Mouse (Mus musculus): ENCODE results near the gene Gipc1. TPM values are rescaled to one million over a fixed set of nuclear protein-coding genes. Genes with fewer than 3 reads are reported as not detected.

The Gipc1 gene
- polyA plus RNA-seq, 1 experiment: 12.2 TPM

DNA sequence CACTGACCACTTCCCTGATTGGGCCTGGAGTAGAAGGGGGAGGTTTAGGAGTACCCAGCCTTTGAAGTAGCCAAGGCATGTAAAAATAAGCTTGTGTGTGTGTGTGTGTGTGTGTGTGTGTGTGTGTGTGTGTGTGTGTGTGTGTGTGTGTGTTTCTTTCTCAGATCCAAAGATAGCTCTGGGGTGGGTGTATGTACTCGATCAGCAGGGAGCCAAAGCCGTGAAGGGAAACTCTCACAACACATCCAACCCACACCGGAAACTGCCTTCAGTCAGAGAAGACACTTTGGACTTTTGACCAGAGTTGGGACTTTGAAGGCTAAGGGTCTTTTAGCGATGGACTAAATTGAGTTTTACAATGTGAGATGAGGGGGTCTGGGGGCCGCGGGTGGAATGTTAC, 2.8 kb upstream of the Gipc1 start:
- H3K27ac ChIP-seq (ENCODE audit: control insufficient read depth, insufficient read depth, low read depth, low read length): no peak overlapping the region
- no peaks in the 10 kb centered on the region for H3K27me3 ChIP-seq (ENCODE audit: control insufficient read depth, insufficient read depth, low read length)
- H3K4me1 ChIP-seq (ENCODE audit: control insufficient read depth, insufficient read depth, low read length): peaks cover 16% of the 10 kb centered on the region
- no peaks in the 10 kb centered on the region for H3K36me3 ChIP-seq (ENCODE audit: control insufficient read depth, insufficient read depth, low read length)
- TF ChIP-seq CTCF (IDR thresholded peaks at IDR 0.05; ENCODE audit: control insufficient read depth, insufficient read depth, insufficient replicate concordance, low read depth, low read length): no peak
- no peak for TF ChIP-seq POLR2A (IDR thresholded peaks at IDR 0.05; ENCODE audit: control insufficient read depth, low read depth, low read length)
- no peak overlapping the region for H3K4me3 ChIP-seq (ENCODE audit: control insufficient read depth, low read depth, low read length)

DNA sequence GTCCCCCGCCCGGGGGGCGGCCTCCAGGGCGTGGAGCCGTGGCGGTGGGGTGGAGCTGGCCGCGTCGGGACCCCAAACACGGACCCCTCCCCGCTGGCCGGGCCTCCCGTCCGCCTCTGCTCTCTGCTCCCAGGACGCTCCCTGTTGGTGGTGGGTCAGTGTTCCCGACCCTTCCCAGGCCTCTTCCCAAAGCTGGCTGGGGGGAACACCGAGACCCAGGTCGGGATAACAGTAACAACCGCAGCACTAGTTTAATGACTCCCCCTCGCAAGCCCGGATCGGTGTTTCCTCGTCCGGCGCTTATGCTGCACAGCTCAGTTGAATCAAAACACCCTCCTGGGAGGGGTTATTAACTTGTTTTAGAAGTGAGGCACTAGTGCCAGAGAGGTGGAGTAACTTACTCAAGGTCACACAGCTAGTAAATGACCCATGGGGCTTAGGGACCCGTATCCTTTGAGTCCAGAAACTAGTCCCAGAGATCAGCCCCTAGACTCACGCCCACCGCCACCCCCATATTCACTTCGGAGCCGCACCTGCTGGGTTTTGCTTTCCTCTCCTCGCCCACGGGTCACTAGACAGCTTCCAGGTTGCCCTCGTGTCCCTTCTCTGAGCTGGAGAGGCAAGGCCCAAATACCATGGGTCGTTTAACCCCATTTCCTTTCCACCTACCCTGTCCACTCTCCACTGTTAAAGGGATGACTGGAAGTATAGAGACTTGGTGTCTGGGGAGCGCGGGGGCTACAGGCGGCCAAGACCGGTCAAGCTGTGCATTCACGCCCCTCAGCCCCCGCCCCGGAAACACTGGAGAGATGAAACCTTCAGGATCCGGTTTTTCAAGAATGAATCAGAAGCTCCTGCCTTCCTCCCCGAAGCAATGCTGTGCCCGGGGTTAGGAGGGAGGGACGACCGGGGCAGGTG, 526 bp downstream of the Gipc1 start:
- Histone ChIP-seq H3K36me3 (ENCODE audit: control insufficient read depth, insufficient read depth, low read length) (no peaks in the 10 kb centered on the region), H3K27me3 (ENCODE audit: control insufficient read depth, insufficient read depth, low read length) (no peaks in the 10 kb centered on the region), H3K27ac (ENCODE audit: control insufficient read depth, insufficient read depth, low read depth, low read length) (peak overlapping the region; percentile 59; the same call in 1 of the 2 replicates), H3K4me3 (ENCODE audit: control insufficient read depth, low read depth, low read length) (peak overlapping the region; percentile 88), H3K4me1 (ENCODE audit: control insufficient read depth, insufficient read depth, low read length) (peaks cover 16% of the 10 kb centered on the region)
- TF ChIP-seq CTCF (IDR thresholded peaks at IDR 0.05; ENCODE audit: control insufficient read depth, insufficient read depth, insufficient replicate concordance, low read depth, low read length) (no peak), POLR2A (IDR thresholded peaks at IDR 0.05; ENCODE audit: control insufficient read depth, low read depth, low read length) (no peak)

GRCm38 (mm10) chr8:83653662-83654017, 1.2 kb downstream of the Gipc1 start:
- Histone ChIP-seq H3K27me3 (ENCODE audit: control insufficient read depth, insufficient read depth, low read length) (no peaks in the 10 kb centered on the region), H3K36me3 (ENCODE audit: control insufficient read depth, insufficient read depth, low read length) (no peaks in the 10 kb centered on the region), H3K27ac (ENCODE audit: control insufficient read depth, insufficient read depth, low read depth, low read length) (no peak overlapping the region), H3K4me1 (ENCODE audit: control insufficient read depth, insufficient read depth, low read length) (peaks cover 16% of the 10 kb centered on the region), H3K4me3 (ENCODE audit: control insufficient read depth, low read depth, low read length) (peak overlapping the region; percentile 88)
- no peak for TF ChIP-seq CTCF (IDR thresholded peaks at IDR 0.05; ENCODE audit: control insufficient read depth, insufficient read depth, insufficient replicate concordance, low read depth, low read length)
- no peak for TF ChIP-seq POLR2A (IDR thresholded peaks at IDR 0.05; ENCODE audit: control insufficient read depth, low read depth, low read length)

- Histone ChIP-seq H3K4me1 (ENCODE audit: control insufficient read depth, insufficient read depth, low read length) (peaks cover 16% of the 10 kb centered on the region), H3K27me3 (ENCODE audit: control insufficient read depth, insufficient read depth, low read length) (no peaks in the 10 kb centered on the region), H3K36me3 (ENCODE audit: control insufficient read depth, insufficient read depth, low read length) (no peaks in the 10 kb centered on the region), H3K27ac (ENCODE audit: control insufficient read depth, insufficient read depth, low read depth, low read length) (no peak overlapping the region), H3K4me3 (ENCODE audit: control insufficient read depth, low read depth, low read length) (no peak overlapping the region)
- TF ChIP-seq POLR2A (IDR thresholded peaks at IDR 0.05; ENCODE audit: control insufficient read depth, low read depth, low read length): no peak
- TF ChIP-seq CTCF (IDR thresholded peaks at IDR 0.05; ENCODE audit: control insufficient read depth, insufficient read depth, insufficient replicate concordance, low read depth, low read length): no peak
These were observed 2.2 kb downstream of the Gipc1 start for GRCm38 (mm10) chr8:83654725-83655124.

- no peak overlapping the region for H3K27ac ChIP-seq (ENCODE audit: control insufficient read depth, insufficient read depth, low read depth, low read length)
- H3K4me1 ChIP-seq (ENCODE audit: control insufficient read depth, insufficient read depth, low read length): peaks cover 18% of the 10 kb centered on the region
- no peaks in the 10 kb centered on the region for H3K27me3 ChIP-seq (ENCODE audit: control insufficient read depth, insufficient read depth, low read length)
- H3K36me3 ChIP-seq (ENCODE audit: control insufficient read depth, insufficient read depth, low read length): no peaks in the 10 kb centered on the region
- TF ChIP-seq CTCF (IDR thresholded peaks at IDR 0.05; ENCODE audit: control insufficient read depth, insufficient read depth, insufficient replicate concordance, low read depth, low read length) (no peak), POLR2A (IDR thresholded peaks at IDR 0.05; ENCODE audit: control insufficient read depth, low read depth, low read length) (no peak)
- H3K4me3 ChIP-seq (ENCODE audit: control insufficient read depth, low read depth, low read length): no peak overlapping the region
These were observed 3.6 kb downstream of the Gipc1 start for GRCm38 (mm10) chr8:83656043-83656442.

DNA sequence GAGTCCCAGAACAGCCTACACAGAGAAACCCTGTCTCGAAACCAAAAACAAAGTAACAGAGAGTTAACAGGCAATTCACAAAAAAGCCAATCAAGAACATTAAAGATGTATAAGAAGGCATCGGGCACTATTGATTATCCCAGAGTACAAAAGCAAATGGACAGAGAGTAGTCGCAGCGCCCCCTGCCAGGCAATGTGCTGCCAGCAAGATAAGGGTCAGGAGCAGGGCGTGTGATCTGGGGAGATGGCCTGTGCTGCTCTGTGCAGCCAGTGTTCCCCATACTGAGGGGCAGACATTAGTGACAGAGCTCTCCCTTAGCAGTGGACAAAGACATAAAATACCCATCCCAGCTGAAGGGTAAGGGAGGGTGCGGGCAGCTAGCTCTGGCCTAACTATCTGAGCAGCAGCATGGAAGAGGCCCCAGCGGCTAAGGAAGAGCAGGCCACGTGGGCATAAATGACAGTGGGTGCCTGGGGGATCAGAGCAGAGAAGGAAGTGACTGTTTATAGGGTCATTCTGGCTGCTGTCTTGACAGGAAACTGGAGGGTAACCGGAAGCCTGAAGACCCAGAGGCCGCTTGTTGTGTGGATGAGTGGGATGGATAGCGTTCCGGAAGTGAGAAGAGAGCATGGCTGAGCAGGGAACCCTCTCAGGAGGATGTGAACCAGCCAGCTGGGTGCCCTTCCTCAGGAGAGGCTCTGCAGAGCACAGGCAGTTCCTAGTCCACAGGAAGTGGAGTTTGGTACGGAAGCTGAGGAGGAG, 4.2 kb downstream of the Gipc1 start:
- TF ChIP-seq POLR2A (IDR thresholded peaks at IDR 0.05; ENCODE audit: control insufficient read depth, low read depth, low read length) (no peak), CTCF (IDR thresholded peaks at IDR 0.05; ENCODE audit: control insufficient read depth, insufficient read depth, insufficient replicate concordance, low read depth, low read length) (no peak)
- Histone ChIP-seq H3K27ac (ENCODE audit: control insufficient read depth, insufficient read depth, low read depth, low read length) (no peak overlapping the region), H3K4me1 (ENCODE audit: control insufficient read depth, insufficient read depth, low read length) (peaks cover 17% of the 10 kb centered on the region), H3K36me3 (ENCODE audit: control insufficient read depth, insufficient read depth, low read length) (no peaks in the 10 kb centered on the region), H3K4me3 (ENCODE audit: control insufficient read depth, low read depth, low read length) (no peak overlapping the region), H3K27me3 (ENCODE audit: control insufficient read depth, insufficient read depth, low read length) (no peaks in the 10 kb centered on the region)

DNA sequence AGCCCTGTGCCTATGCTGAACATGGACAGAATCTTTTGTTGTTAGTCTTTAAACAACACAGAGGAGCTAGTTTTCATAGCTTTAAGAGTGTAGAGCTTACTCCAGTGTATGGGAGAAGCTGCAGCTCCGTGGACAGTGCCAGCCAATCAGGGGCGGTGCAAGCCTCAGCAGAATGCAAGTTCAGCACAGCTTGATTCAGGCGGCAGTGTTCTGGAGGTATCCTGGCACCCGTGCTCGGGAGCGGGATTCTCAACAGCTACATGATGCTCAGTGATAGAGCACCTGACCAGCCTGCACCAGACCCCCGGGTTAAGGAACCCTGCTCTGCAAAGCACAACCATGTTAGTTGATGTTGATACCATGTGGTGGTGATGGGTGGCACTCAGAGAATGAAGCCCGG, 8.1 kb downstream of the Gipc1 start:
- no peaks in the 10 kb centered on the region for H3K36me3 ChIP-seq (ENCODE audit: control insufficient read depth, insufficient read depth, low read length)
- peaks cover 10% of the 10 kb centered on the region for H3K4me1 ChIP-seq (ENCODE audit: control insufficient read depth, insufficient read depth, low read length)
- TF ChIP-seq CTCF (IDR thresholded peaks at IDR 0.05; ENCODE audit: control insufficient read depth, insufficient read depth, insufficient replicate concordance, low read depth, low read length) (no peak), POLR2A (IDR thresholded peaks at IDR 0.05; ENCODE audit: control insufficient read depth, low read depth, low read length) (no peak)
- no peak overlapping the region for H3K27ac ChIP-seq (ENCODE audit: control insufficient read depth, insufficient read depth, low read depth, low read length)
- no peaks in the 10 kb centered on the region for H3K27me3 ChIP-seq (ENCODE audit: control insufficient read depth, insufficient read depth, low read length)
- H3K4me3 ChIP-seq (ENCODE audit: control insufficient read depth, low read depth, low read length): no peak overlapping the region
